Mouse (Mus musculus): ENCODE data around the gene Thap2. TPM values are rescaled to one million over a fixed set of nuclear protein-coding genes. Genes with fewer than 3 reads are reported as not detected.

The Thap2 gene
- polyA plus RNA-seq, 1 experiment = 4.8 TPM

- no peaks in the 10 kb centered on the region for H3K79me3 ChIP-seq (ENCODE audit: low read depth)
- H3K27me3 ChIP-seq (ENCODE audit: control insufficient read depth, insufficient read depth, insufficient read length) = no peaks in the 10 kb centered on the region
- peaks cover 15% of the 10 kb centered on the region for H3K36me3 ChIP-seq (ENCODE audit: control insufficient read depth, insufficient read depth)
- H3K79me2 ChIP-seq (ENCODE audit: control insufficient read depth, insufficient read depth) = peaks cover 12% of the 10 kb centered on the region
- H3ac ChIP-seq (ENCODE audit: control insufficient read depth, insufficient read length, low read depth) = no peak overlapping the region
- H3K4me3 ChIP-seq (ENCODE audit: insufficient read depth, poor library complexity, severe bottlenecking) = no peak overlapping the region
- TF ChIP-seq MYOG (IDR thresholded peaks at IDR 0.05; ENCODE audit: control insufficient read depth, extremely low read depth, insufficient read length) (no peak), MYOD1 (IDR thresholded peaks at IDR 0.05; ENCODE audit: control insufficient read depth, insufficient read length, low read depth) (no peak), USF1 (IDR thresholded peaks at IDR 0.05; ENCODE audit: low read depth) (no peak), FOSL1 (IDR thresholded peaks at IDR 0.05; ENCODE audit: insufficient read depth, low read length, poor library complexity, severe bottlenecking) (no peak), CTCF (IDR thresholded peaks at IDR 0.05; ENCODE audit: control insufficient read depth, insufficient read depth, insufficient read length) (no peak), MAX (IDR thresholded peaks at IDR 0.05) (no peak)
Observed at GRCm38 (mm10) chr10:115359066-115359465, 25.2 kb downstream of the Thap2 start.

GRCm38 (mm10) chr10:115358216-115358919, 25.9 kb downstream of the Thap2 start:
- Histone ChIP-seq H3K27me3 (ENCODE audit: control insufficient read depth, insufficient read depth, insufficient read length) (no peaks in the 10 kb centered on the region), H3K4me3 (ENCODE audit: insufficient read depth, poor library complexity, severe bottlenecking) (no peak overlapping the region), H3K36me3 (ENCODE audit: control insufficient read depth, insufficient read depth) (peaks cover 15% of the 10 kb centered on the region), H3ac (ENCODE audit: control insufficient read depth, insufficient read length, low read depth) (no peak overlapping the region), H3K79me2 (ENCODE audit: control insufficient read depth, insufficient read depth) (peaks cover 12% of the 10 kb centered on the region), H3K79me3 (ENCODE audit: low read depth) (no peaks in the 10 kb centered on the region)
- TF ChIP-seq MYOD1 (IDR thresholded peaks at IDR 0.05; ENCODE audit: control insufficient read depth, insufficient read length, low read depth) = no peak
- no peak for TF ChIP-seq FOSL1 (IDR thresholded peaks at IDR 0.05; ENCODE audit: insufficient read depth, low read length, poor library complexity, severe bottlenecking)
- TF ChIP-seq CTCF (IDR thresholded peaks at IDR 0.05; ENCODE audit: control insufficient read depth, insufficient read depth, insufficient read length) = no peak
- TF ChIP-seq MAX (IDR thresholded peaks at IDR 0.05) = no peak
- no peak for TF ChIP-seq CEBPB (IDR thresholded peaks at IDR 0.05; ENCODE audit: low read depth)
- TF ChIP-seq USF1 (IDR thresholded peaks at IDR 0.05; ENCODE audit: low read depth) = no peak
- TF ChIP-seq MYOG (IDR thresholded peaks at IDR 0.05; ENCODE audit: control insufficient read depth, extremely low read depth, insufficient read length) = no peak

- Histone ChIP-seq H3K79me2 (ENCODE audit: control insufficient read depth, insufficient read depth) (peaks cover 5% of the 10 kb centered on the region), H3K27me3 (ENCODE audit: control insufficient read depth, insufficient read depth, insufficient read length) (no peaks in the 10 kb centered on the region), H3ac (ENCODE audit: control insufficient read depth, insufficient read length, low read depth) (no peak overlapping the region), H3K79me3 (ENCODE audit: low read depth) (no peaks in the 10 kb centered on the region), H3K4me3 (ENCODE audit: insufficient read depth, poor library complexity, severe bottlenecking) (no peak overlapping the region), H3K36me3 (ENCODE audit: control insufficient read depth, insufficient read depth) (peaks cover 21% of the 10 kb centered on the region)
- no peak for TF ChIP-seq USF1 (IDR thresholded peaks at IDR 0.05; ENCODE audit: low read depth)
- TF ChIP-seq CEBPB (IDR thresholded peaks at IDR 0.05; ENCODE audit: low read depth) = no peak
- TF ChIP-seq MAX (IDR thresholded peaks at IDR 0.05) = no peak
Observed at GRCm38 (mm10) chr10:115356106-115356505, 28.1 kb downstream of the Thap2 start.

GRCm38 (mm10) chr10:115355016-115355415, 29.2 kb downstream of the Thap2 start:
- no peak overlapping the region for H3ac ChIP-seq (ENCODE audit: control insufficient read depth, insufficient read length, low read depth)
- H3K27me3 ChIP-seq (ENCODE audit: control insufficient read depth, insufficient read depth, insufficient read length) = no peaks in the 10 kb centered on the region
- peaks cover 21% of the 10 kb centered on the region for H3K36me3 ChIP-seq (ENCODE audit: control insufficient read depth, insufficient read depth)
- no peaks in the 10 kb centered on the region for H3K79me2 ChIP-seq (ENCODE audit: control insufficient read depth, insufficient read depth)
- TF ChIP-seq FOSL1 (IDR thresholded peaks at IDR 0.05; ENCODE audit: insufficient read depth, low read length, poor library complexity, severe bottlenecking) = no peak
- no peak for TF ChIP-seq CTCF (IDR thresholded peaks at IDR 0.05; ENCODE audit: control insufficient read depth, insufficient read depth, insufficient read length)
- TF ChIP-seq MYOD1 (IDR thresholded peaks at IDR 0.05; ENCODE audit: control insufficient read depth, insufficient read length, low read depth) = no peak
- no peak for TF ChIP-seq MAX (IDR thresholded peaks at IDR 0.05)
- TF ChIP-seq MYOG (IDR thresholded peaks at IDR 0.05; ENCODE audit: control insufficient read depth, extremely low read depth, insufficient read length) = no peak
- no peak for TF ChIP-seq CEBPB (IDR thresholded peaks at IDR 0.05; ENCODE audit: low read depth)
- no peak for TF ChIP-seq USF1 (IDR thresholded peaks at IDR 0.05; ENCODE audit: low read depth)
- no peak overlapping the region for H3K4me3 ChIP-seq (ENCODE audit: insufficient read depth, poor library complexity, severe bottlenecking)
- H3K79me3 ChIP-seq (ENCODE audit: low read depth) = no peaks in the 10 kb centered on the region

GRCm38 (mm10) chr10:115354553-115354952, 29.7 kb downstream of the Thap2 start:
- Histone ChIP-seq H3K4me3 (ENCODE audit: insufficient read depth, poor library complexity, severe bottlenecking) (no peak overlapping the region), H3K79me3 (ENCODE audit: low read depth) (no peaks in the 10 kb centered on the region), H3K36me3 (ENCODE audit: control insufficient read depth, insufficient read depth) (peaks cover 21% of the 10 kb centered on the region), H3ac (ENCODE audit: control insufficient read depth, insufficient read length, low read depth) (no peak overlapping the region), H3K79me2 (ENCODE audit: control insufficient read depth, insufficient read depth) (no peaks in the 10 kb centered on the region), H3K27me3 (ENCODE audit: control insufficient read depth, insufficient read depth, insufficient read length) (no peaks in the 10 kb centered on the region)
- TF ChIP-seq MAX (IDR thresholded peaks at IDR 0.05) (no peak), CEBPB (IDR thresholded peaks at IDR 0.05; ENCODE audit: low read depth) (no peak), USF1 (IDR thresholded peaks at IDR 0.05; ENCODE audit: low read depth) (no peak), CTCF (IDR thresholded peaks at IDR 0.05; ENCODE audit: control insufficient read depth, insufficient read depth, insufficient read length) (no peak), MYOG (IDR thresholded peaks at IDR 0.05; ENCODE audit: control insufficient read depth, extremely low read depth, insufficient read length) (no peak), MYOD1 (IDR thresholded peaks at IDR 0.05; ENCODE audit: control insufficient read depth, insufficient read length, low read depth) (no peak), FOSL1 (IDR thresholded peaks at IDR 0.05; ENCODE audit: insufficient read depth, low read length, poor library complexity, severe bottlenecking) (no peak)
